Mouse (Mus musculus) skeletal muscle tissue, adult 2 months (tissue): ENCODE data around the gene Cby3.
A peak's percentile ranks its signal among the peaks of the same experiment; 100 is the strongest.
"Not testable (repeated sequence)": the region's sequence is repeated elsewhere in the genome, so short reads cannot be mapped to it uniquely, and the experiment has no call there.

ENCODE experiments used
- DNase-seq: peaks from one replicate; pipeline ENCODE4 v3.0.0-alpha.2; 2012; ENCODE audit warnings: low read depth, low spot score

The Cby3 gene

DNA sequence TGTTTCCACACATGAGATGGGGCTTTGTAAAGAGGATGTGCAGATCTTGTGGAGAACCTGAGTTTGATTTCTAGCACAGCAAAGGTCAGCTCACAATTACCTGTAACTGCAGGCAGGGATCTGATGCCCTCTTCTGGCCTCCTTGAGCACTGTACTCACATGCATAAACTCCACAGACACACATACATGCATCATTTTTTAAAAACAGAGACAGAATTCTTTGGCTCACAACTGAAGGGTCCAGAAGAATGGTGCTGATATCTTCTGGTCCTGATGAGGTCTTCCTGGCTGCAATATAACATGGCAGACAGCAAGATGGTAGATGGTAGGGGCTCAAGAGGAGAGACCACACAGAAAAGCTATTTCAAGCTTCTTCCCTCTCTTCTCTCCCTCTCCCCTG lies at the start of gene Cby3:
Gene Cby3 (plus strand): TSS at position 301 of the 400 bp plus-strand sequence.
- DNase-seq: no peak

DNA sequence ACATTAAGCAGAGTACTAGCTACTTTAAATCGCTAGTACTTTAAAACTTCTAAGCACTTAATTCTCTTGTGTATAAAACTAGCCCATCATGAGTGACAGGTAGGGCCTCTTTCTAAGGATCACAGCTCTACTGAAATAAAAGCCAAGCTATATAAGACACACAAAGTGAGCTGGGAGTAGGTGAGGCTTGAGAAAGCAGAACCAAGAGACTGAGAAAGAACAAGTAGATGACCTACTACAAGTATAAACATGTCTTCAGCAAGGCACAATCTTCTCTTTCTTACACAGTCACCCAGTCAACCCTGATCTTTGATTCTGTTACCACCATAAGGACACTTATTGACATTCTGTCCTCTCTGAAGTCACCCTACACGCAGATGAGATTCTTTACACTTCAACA lies 41.5 kb upstream of the Cby3 start:
- no peak for DNase-seq

- DNase-seq: not testable (repeated sequence)
Observed at GRCm38 (mm10) chr11:50319343-50319742, 34.9 kb upstream of the Cby3 start.

DNA sequence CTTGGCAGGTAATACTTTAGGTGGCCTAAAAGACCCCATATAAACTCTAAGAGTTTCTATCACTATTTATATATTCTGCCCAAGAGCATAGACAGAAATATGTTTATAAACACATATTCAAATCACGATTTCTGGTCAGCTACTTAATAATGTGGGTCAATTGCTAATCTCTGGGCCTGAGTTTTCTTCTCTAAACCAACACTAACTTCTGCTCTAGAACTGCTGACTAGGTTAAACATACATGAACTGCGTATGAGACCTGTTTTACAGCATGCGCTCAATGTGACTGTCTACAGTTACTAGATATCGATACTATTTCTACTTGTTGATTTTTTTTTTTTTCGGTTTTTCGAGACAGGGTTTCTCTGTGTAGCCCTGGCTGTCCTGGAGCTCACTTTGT lies 33.0 kb upstream of the Cby3 start:
- DNase-seq: no peak

DNA sequence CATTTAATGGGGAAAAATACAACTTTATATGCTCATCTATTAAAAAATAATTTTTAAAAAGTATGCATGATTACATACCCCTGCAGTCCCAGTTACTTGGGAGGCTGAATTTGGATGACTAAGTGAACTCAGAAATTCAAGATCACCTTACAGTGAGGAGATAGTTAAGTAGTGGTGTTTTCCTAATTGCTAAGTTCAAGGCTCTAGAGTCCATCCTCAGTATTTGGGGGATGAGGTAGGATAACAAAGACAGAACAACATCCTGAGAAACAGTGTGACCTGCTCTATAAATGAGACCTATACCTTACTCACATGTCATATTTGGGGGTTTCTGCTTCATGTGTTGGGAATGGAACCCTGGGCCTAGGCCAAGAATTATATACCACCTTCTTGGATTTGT lies 31.9 kb upstream of the Cby3 start:
- no peak for DNase-seq

GRCm38 (mm10) chr11:50323843-50324242 lies 30.4 kb upstream of the Cby3 start:
- no peak for DNase-seq

DNA sequence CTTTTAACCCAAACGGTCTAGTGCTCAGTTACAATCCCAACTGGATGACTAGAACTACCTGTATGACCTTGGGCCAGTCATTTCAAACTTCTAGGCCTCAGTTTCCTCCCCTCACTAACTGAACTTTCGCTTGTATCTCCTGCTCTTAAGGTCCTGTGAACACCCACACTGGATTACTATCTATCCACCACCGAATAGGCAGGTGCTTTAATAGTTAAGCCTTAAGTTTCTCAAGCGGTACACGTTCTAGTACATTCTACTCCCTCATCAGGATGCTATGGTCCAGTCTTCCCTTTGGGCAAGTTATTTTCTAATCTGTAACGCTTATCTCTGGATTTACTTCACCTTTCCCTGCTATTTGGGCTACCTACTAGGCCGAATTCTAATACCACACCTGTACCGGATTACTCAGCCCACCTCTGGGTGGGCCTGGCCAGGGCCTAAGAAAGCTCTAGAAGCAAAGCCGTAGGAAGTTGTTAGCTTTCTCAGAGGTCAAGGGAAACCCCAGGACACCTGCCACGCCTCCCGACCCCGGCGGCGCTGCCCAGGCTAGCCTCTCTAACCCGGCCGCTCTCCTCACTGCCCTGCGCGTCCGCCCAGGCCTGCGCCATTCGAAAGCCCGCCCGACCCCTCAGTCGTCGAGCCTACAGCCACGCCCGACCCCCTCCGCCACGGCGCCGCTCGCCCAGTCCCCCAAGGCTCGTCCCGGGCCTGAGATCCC lies 29.4 kb upstream of the Cby3 start:
- DNase-seq: peak; percentile 12

- DNase-seq: peak; percentile 99
Observed at GRCm38 (mm10) chr11:50325496-50326301, 28.6 kb upstream of the Cby3 start, which contains the start of gene Canx. Canx (minus strand) TSS chr11:50325673.

DNA sequence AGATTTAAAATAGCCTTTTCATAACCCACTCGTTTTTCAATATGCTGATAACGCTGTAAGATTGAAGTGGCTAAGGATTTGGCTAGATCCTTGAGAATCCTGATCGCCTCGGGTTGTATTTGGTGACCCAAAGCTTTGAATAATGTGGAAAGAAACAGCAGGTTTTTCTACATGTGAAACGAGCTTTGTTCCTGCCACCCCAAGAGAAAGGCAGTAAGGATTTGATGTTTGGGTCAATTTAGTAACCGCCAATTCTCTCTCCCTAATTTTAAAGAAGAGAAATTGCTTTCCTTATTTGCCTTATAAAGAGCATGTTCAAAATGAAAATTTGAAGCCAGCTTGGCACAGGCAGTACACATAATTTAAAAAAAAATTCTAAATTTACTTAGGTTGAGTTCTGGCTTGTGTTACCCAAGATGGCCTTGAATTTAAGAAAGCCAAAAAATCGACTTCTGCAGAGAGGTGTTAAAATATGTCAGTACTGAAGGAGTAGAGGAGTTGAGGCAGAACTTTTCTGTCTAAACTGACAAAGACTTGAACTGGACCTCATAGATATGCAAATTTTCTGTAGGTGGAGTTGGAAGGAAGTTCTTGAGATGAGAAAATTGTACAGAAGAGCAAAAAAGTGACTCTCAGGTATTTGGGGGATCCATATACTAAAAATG lies 27.8 kb upstream of the Cby3 start:
- DNase-seq: no peak

- no peak for DNase-seq
Observed at GRCm38 (mm10) chr11:50328075-50328625, 26.1 kb upstream of the Cby3 start.

GRCm38 (mm10) chr11:50329378-50329777 lies 24.9 kb upstream of the Cby3 start:
- no peak for DNase-seq

GRCm38 (mm10) chr11:50333181-50333580 lies 21.1 kb upstream of the Cby3 start:
- DNase-seq: peak; percentile 16

DNA sequence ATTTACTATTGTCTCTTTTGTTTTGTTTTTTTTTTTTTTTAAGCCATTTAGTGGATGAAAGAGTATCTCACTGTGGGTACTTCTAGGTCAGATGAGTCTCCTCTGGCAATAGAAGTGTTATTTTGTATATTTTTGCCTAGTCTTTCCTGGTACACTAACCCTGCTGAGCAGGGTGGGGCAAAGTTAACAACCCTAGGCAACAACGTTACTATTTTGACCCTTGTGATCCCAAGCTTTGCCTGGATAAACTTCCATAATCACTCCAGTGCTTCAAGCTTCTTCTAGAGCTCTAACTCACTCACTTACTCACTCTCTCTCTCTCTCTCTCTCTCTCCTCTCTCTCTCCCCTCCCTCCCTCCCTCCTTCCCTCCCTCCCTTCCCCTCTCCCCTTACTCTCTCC lies 18.1 kb upstream of the Cby3 start:
- DNase-seq: no peak

- no peak for DNase-seq
Observed at GRCm38 (mm10) chr11:50336891-50337290, 17.4 kb upstream of the Cby3 start.

- no peak for DNase-seq
Observed at GRCm38 (mm10) chr11:50345486-50345885, 8.8 kb upstream of the Cby3 start.

GRCm38 (mm10) chr11:50346256-50347032 lies 7.8 kb upstream of the Cby3 start:
- no peak for DNase-seq

DNA sequence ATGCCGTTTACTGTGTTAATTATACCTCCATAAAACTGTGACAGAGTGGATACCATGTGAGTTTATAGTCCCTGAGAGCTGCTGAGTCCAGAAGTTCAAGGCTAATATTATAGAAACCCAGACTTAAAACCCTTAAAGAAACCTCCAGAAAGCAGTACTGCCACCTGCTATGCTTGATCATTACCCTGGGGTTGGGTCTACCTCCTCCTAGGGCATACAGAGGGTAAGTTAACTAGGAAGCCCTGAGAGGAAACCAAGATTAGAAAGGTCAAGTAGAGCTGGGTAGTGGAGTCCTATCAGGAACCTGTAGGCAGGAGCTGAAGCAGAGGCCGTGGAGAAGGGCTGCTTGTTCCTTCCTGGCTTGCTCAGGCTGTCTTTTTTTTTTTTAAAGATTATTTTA lies 2.1 kb upstream of the Cby3 start:
- DNase-seq: no peak

GRCm38 (mm10) chr11:50354851-50355250 lies 589 bp downstream of the Cby3 start:
- DNase-seq: no peak

DNA sequence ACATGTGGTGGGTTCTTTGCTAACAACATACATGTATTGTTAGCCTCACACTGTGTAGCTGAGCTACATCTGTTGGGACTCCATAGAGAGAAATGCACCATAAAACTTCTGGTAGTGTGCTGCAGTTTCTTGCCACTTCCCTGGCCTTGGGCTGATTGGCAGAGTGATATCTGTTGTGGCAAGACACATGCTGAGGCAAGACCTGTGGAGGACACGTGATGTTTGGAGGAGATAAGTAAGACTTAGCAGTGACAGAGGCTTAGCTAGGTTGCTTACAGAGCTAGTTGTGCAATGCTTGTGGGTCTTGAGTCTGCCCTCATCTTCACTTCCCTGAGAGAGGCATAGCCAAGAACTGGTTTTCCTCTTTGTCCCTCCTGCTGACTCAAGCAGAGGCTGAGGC lies 1.1 kb downstream of the Cby3 start:
- no peak for DNase-seq

DNA sequence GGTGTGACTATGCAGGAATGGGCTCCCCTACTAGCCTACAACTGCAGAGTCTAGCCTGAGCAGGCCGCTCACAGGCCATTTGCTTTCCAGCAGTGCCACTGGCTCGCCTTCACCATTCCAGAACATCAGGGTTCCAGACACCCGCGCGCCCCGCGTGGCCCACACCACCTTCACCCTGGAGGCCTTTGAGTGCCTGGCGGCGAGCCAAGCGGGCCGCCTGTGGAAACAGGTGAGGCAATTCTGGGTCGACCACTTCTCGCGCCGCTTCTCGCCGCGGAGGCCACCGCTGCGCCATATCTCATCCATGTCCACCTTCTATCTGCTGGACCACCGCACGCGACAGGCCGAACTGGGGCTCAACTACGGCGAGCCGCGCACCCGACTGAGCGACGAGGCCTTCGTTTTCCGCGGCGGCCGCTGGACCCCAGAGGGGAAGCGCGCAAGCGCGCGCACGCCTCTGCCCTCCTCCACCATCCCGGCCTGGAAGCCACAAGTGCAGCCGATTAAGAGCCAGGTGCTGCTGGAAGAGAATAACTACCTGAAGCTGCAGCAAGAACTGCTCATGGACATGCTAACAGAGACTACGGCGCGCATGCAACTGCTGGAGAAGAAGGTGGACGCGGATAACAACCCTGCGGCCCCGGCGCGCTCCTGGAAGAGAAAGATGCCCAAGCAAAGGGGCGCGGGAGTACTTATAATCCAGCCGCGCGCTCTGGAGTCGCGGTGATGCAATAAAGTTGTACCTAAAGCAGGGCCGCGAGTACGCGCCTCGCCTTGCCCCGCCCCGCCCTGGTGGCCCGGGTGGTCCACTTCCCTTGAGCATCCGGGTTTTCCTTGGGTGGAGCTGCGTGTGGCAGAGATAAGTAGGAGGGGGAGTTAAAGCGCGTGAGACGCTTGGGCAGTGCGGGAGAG lies 4.9 kb downstream of the Cby3 start:
- no peak for DNase-seq
